Mouse (Mus musculus) limb, embryonic 13.5 days (tissue): ENCODE results near the gene Bag1. TPM values are rescaled to one million over a fixed set of nuclear protein-coding genes. Genes with fewer than 3 reads are reported as not detected.

Experiments used
- ATAC-seq: fragments of 200-750 bp; cut with Nextera tagmentation; 2 replicates; pipeline ENCODE4 v1.8.0; 2017; ENCODE audit warnings: low read depth, moderate number of reproducible peaks, moderate TSS enrichment; ENCODE audit not compliant: low FRiP score
- H3K27ac ChIP-seq: fragments of 300-500 bp; sonication (generic); 2 replicates; pipeline ENCODE4 v1.5.1; 2015; ENCODE audit warnings: inconsistent platforms, mild to moderate bottlenecking, moderate library complexity
- H3K27me3 ChIP-seq: fragments of 300-500 bp; sonication (generic); 2 replicates; pipeline ENCODE4 v1.6.1; 2015; ENCODE audit warnings: mild to moderate bottlenecking, inconsistent platforms
- H3K36me3 ChIP-seq: fragments of 300-500 bp; sonication (generic); 2 replicates; pipeline ENCODE4 v1.6.1; 2015; ENCODE audit warnings: inconsistent platforms, mild to moderate bottlenecking, moderate library complexity
- H3K4me1 ChIP-seq: fragments of 300-500 bp; sonication (generic); 2 replicates; pipeline ENCODE4 v1.6.1; 2015; ENCODE audit warnings: inconsistent platforms
- H3K4me2 ChIP-seq: fragments of 300-500 bp; sonication (generic); replicated peaks from 2 replicates; pipeline ENCODE4 v1.6.1; 2015; ENCODE audit warnings: inconsistent platforms, mild to moderate bottlenecking, moderate library complexity
- H3K4me3 ChIP-seq: fragments of 300-500 bp; sonication (generic); 2 replicates; pipeline ENCODE4 v1.5.1; 2015; ENCODE audit warnings: moderate library complexity, mild to moderate bottlenecking, inconsistent platforms
- H3K9ac ChIP-seq: fragments of 300-500 bp; sonication (generic); 2 replicates; pipeline ENCODE4 v1.6.1; 2015; ENCODE audit warnings: mild to moderate bottlenecking, inconsistent platforms
- H3K9me3 ChIP-seq: fragments of 300-500 bp; sonication (generic); 2 replicates; pipeline ENCODE4 v1.6.1; 2016; ENCODE audit warnings: inconsistent platforms
- WGBS: fragments of 180-500 bp; shearing (Covaris S2); methylation state at CpG from one replicate; pipeline ENCODE4 v1.1.7; 2015; 5-methylcytosine and 5-hydroxymethylcytosine counted together
- microRNA-seq: library from miRNA; unstranded; fragments of <30 nt; microRNA quantifications from one replicate; pipeline ENCODE4, GENCODE M21; 2016
- polyA plus RNA-seq: library from polyadenylated mRNA; unstranded; fragments of >200 nt; fragmentation: Nextera tagmentation; extraction: Ambion mirVana; gene quantifications from 2 replicates; pipeline ENCODE4 v1.2.1, GENCODE M21; 2015

Gene Bag1
- polyA plus RNA-seq, 1 experiment from 2014 or later: 205 TPM

DNA sequence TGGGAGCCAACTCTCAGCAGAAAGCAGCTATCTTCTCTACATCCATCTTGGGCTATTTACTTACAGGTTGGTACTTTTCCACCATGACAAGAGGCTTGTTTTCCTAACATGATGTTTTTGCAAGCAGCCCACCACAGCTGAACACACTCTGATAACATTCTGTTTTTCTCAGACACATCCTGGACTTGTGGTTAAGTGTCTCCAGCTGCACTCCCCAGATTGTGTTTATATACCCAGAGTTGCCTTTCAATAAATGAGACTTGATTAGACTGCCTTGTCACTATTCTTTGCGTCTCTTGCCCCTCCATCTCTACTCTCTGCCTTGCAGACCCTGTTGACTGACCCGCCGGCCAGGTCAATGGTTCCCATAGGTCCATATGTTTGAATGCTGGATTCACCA is 48.0 kb downstream of the Bag1 start:
- H3K27me3 ChIP-seq: no peaks in the 10 kb centered on the region
- H3K4me3 ChIP-seq: no peak overlapping the region
- no peak overlapping the region for H3K27ac ChIP-seq
- 92% methylated on average over 3 of the region's 3 CpGs for WGBS
- H3K4me1 ChIP-seq: peaks cover 9% of the 10 kb centered on the region; the same call in 1 of the 2 replicates
- no peak overlapping the region for H3K9ac ChIP-seq
- no peak overlapping the region for H3K4me2 ChIP-seq
- no peaks in the 10 kb centered on the region for H3K36me3 ChIP-seq
- peaks cover 9% of the 10 kb centered on the region for H3K9me3 ChIP-seq
- ATAC-seq: no peak

DNA sequence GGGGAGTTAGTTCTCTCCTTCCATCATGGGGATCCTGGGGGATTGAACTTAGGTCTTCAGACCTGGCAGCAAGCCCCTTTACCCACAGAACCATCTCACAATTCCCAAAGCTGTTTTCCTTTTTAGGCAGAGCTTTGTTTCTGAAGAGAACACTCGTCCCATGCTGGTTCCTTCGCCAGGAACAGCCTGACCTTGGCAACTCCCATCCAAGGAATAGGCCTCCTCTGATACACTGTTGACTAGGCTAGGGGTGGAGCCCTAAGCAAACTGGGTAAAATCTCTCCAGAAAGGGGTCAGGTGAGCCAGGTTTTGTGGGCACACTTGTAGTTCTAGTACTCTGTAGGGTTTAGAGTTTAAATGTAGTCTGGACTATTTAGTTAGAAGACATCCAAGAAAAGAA is 48.8 kb downstream of the Bag1 start:
- Histone ChIP-seq H3K27me3 (no peaks in the 10 kb centered on the region), H3K4me2 (no peak overlapping the region), H3K36me3 (no peaks in the 10 kb centered on the region), H3K27ac (no peak overlapping the region), H3K4me3 (no peak overlapping the region), H3K9me3 (peaks cover 9% of the 10 kb centered on the region), H3K9ac (no peak overlapping the region), H3K4me1 (peaks cover 9% of the 10 kb centered on the region; the same call in 1 of the 2 replicates)
- 72% methylated on average over 2 of the region's 2 CpGs for WGBS
- no peak for ATAC-seq

DNA sequence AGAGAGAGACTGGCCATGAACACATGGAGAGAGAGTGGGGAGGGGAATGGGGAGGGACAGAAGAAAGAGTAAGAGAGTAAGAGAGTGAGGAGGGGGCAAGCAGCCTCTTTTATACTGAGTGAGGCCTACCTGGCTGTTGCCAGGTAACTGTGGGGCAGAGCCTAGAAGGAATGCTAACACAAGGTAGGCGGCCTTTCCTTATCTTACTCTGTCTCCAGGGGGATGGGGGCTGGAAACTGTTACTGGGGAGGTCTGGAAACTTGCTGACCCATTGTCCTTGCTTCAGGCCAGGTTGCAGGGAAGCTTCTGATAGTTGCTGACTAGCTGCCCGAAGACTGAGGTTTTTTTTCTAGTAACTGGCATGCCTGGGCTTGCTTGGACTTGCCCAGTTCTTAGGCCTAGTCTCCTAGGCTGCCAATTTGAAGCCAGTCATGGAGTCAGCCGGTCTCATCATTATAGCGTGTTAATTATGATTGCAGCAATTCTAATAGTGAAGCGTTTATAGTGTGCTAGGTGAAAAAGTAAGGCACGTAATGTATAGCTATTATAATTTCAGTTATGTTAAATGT is 49.5 kb downstream of the Bag1 start:
- Histone ChIP-seq H3K4me1 (peaks cover 9% of the 10 kb centered on the region; the same call in 1 of the 2 replicates), H3K36me3 (no peaks in the 10 kb centered on the region), H3K9me3 (peaks cover 9% of the 10 kb centered on the region), H3K9ac (no peak overlapping the region), H3K27ac (no peak overlapping the region), H3K4me3 (no peak overlapping the region), H3K4me2 (no peak overlapping the region), H3K27me3 (no peaks in the 10 kb centered on the region)
- ATAC-seq: no peak
- WGBS: 78% methylated on average over 6 of the region's 6 CpGs

DNA sequence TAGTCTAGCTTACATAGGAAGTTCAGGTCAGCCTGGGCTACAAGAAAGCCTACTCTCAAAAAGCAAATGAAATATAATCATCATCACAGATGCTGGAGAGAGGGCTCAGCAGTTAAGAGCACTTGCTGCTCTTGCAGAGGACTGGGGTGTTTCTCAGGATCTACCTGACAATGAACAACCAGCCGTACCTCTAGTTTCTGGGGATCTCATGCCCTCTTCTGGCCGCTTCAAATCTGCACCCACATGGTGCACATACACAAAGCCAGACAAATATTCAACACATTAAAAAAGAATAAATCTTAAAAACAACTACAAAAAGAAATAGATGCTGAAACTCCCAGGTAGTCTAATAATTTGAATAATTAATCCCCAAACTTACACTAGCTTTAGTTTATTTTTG is 52.4 kb downstream of the Bag1 start:
- Histone ChIP-seq H3K27ac (no peak overlapping the region), H3K4me1 (peaks cover 9% of the 10 kb centered on the region; the same call in 1 of the 2 replicates), H3K27me3 (no peaks in the 10 kb centered on the region), H3K9me3 (peaks cover 8% of the 10 kb centered on the region), H3K4me3 (no peak overlapping the region), H3K4me2 (no peak overlapping the region), H3K36me3 (no peaks in the 10 kb centered on the region), H3K9ac (no peak overlapping the region)
- no peak for ATAC-seq
- WGBS: 88% methylated on average over 2 of the region's 2 CpGs

DNA sequence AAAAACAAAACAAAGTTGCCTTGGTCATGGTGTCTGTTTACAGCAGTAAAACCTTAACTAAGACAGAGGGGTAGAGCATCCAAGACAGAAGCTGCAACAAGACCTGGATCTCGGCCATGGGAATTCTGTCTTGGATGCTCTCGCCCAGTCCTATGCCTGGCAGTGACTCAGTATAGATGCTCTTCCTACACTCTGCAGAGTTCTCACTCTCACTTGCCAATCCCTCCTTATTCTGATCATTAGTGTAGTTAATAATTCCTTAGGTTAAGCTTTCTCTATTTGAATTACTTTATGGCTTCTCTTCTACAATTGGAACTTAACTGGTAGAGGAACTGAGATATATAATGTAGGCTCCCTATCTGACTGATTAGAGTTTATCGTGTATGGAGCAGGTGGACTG is 53.0 kb downstream of the Bag1 start:
- Histone ChIP-seq H3K9me3 (peaks cover 3% of the 10 kb centered on the region; the same call in 1 of the 2 replicates), H3K9ac (no peak overlapping the region), H3K36me3 (no peaks in the 10 kb centered on the region), H3K4me1 (peaks cover 9% of the 10 kb centered on the region; the same call in 1 of the 2 replicates), H3K27ac (no peak overlapping the region), H3K4me3 (no peak overlapping the region), H3K4me2 (no peak overlapping the region), H3K27me3 (no peaks in the 10 kb centered on the region)
- no peak for ATAC-seq
- WGBS: 95% methylated on average over 3 of the region's 3 CpGs

DNA sequence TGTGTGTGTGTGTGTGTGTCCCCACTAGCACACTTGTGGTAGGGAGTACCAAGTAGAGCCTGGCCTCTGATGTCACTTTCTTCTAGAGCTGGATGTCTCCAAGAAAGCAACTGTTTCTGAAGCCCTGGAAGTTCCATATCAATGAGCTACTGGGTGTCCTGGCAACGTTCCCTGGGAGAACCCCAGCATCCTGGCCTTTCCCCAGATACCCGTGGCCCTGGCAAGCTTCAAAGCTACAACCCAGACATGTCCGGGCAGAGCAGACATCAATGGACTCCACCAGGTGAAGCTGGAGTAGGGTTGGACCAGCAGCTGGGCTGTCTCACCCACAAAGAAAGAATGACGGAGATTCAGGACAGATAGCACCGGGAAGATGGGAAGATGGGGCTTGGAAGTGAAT is 56.9 kb downstream of the Bag1 start:
- H3K4me2 ChIP-seq: no peak overlapping the region
- H3K4me3 ChIP-seq: no peak overlapping the region
- ATAC-seq: no peak
- no peaks in the 10 kb centered on the region for H3K27me3 ChIP-seq
- no peaks in the 10 kb centered on the region for H3K4me1 ChIP-seq
- no peak overlapping the region for H3K27ac ChIP-seq
- no peak overlapping the region for H3K9ac ChIP-seq
- peaks cover 3% of the 10 kb centered on the region; the same call in 1 of the 2 replicates for H3K9me3 ChIP-seq
- no peaks in the 10 kb centered on the region for H3K36me3 ChIP-seq
- 72% methylated on average over 5 of the region's 5 CpGs for WGBS

DNA sequence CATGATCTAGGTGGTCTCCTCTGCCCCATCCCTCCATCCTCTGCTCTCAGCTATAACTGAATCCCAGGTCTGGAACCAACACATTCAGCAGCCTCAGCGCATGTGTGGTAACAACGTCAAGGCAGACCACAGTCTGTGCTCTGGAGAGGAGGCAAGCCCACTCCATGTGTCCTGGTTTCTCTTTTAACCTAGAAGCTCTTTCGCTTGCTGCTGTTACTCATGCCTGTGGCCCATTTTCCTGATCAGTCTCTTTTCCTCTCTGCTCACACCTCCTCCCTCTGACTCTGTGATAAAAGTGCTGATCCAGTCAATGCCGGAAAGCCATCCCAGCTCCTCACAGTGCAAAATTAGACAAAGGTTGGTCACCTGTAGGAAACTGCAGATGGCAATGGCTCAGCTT is 58.1 kb downstream of the Bag1 start:
- H3K4me1 ChIP-seq: peaks cover 4% of the 10 kb centered on the region; the same call in 1 of the 2 replicates
- H3K4me3 ChIP-seq: no peak overlapping the region
- H3K36me3 ChIP-seq: no peaks in the 10 kb centered on the region
- H3K4me2 ChIP-seq: no peak overlapping the region
- 84% methylated on average over 4 of the region's 4 CpGs for WGBS
- H3K9me3 ChIP-seq: no peaks in the 10 kb centered on the region
- no peak overlapping the region for H3K27ac ChIP-seq
- no peaks in the 10 kb centered on the region for H3K27me3 ChIP-seq
- ATAC-seq: no peak
- no peak overlapping the region for H3K9ac ChIP-seq

DNA sequence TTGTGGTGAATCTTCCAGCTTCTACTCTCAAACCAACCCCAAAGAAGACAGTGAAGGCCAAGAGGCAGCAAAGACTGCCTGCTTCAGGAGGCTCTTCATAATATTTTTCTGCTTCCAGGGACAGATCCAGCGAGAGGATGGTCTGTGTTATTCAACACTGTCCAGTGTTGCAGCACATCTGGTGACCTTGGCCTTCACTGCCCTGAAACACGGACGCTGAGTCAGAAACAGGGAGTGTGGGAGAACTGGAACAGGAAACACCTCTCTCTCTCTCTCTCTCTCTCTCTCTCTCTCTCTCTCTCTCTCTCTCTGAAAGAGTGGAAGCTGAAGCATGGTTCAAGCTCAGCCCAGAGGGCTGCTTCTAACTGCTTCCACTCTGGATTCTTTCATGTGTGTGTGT is 58.8 kb downstream of the Bag1 start:
- no peak for ATAC-seq

DNA sequence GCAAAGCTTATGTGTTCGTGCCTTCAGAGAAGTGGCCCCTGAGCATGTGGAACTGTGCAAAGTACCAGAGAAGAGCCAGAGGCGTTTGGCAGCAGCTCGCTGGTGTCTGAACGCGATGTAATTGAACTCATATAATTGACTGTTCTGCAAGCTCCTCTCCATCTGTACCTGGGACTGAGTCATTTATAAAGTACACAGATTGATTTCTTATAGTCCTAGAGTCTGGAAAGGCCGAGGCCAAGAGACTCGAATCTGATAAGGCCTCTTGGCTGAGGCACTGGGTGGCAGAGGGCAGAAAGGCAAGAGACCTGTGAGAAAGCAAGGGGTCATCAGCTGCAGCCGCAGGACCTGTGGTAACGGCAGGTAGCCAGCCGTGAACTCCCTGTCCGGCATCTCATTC is 59.3 kb downstream of the Bag1 start:
- Histone ChIP-seq H3K36me3 (no peaks in the 10 kb centered on the region), H3K9me3 (no peaks in the 10 kb centered on the region), H3K27me3 (no peaks in the 10 kb centered on the region), H3K4me1 (peaks cover 14% of the 10 kb centered on the region), H3K27ac (no peak overlapping the region), H3K4me2 (no peak overlapping the region), H3K4me3 (no peak overlapping the region), H3K9ac (no peak overlapping the region)
- no peak for ATAC-seq
- 79% methylated on average over 11 of the region's 11 CpGs for WGBS

More for the DNA sequence above, 58.8 kb downstream of the Bag1 start:
- H3K27me3 ChIP-seq: no peaks in the 10 kb centered on the region
- no peak overlapping the region for H3K4me3 ChIP-seq
- WGBS: 43% methylated on average over 3 of the region's 3 CpGs
- H3K27ac ChIP-seq: no peak overlapping the region
- peaks cover 11% of the 10 kb centered on the region for H3K4me1 ChIP-seq
- no peak overlapping the region for H3K9ac ChIP-seq
- H3K36me3 ChIP-seq: no peaks in the 10 kb centered on the region
- no peak overlapping the region for H3K4me2 ChIP-seq
- no peaks in the 10 kb centered on the region for H3K9me3 ChIP-seq

Small RNA genes within 50 kb of the gene (microRNA-seq; reads per million reads assigned to microRNA genes)
- not detected for gene Mir3094

Other genes with a start within 250 kb of the Bag1 start
- gene Aptx, start 245.1 kb downstream of the Bag1 start, polyA plus RNA-seq: 35.2 and 36.2 TPM in 2 replicates
- gene Dnaja1, start 226.1 kb downstream of the Bag1 start, polyA plus RNA-seq: 449 and 469 TPM in 2 replicates
- gene Smu1, start 190.4 kb downstream of the Bag1 start, polyA plus RNA-seq: 160 TPM in 2 replicates
- 40.5 and 41.2 TPM in 2 replicates for gene B4galt1, start 94.3 kb downstream of the Bag1 start, polyA plus RNA-seq
- not detected in 2 replicates for gene Spink4, start 28.2 kb downstream of the Bag1 start, polyA plus RNA-seq
- gene Chmp5, start 113 bp upstream of the Bag1 start, polyA plus RNA-seq: 111 and 112 TPM in 2 replicates
- 99.0 and 106 TPM in 2 replicates for gene Nfx1, start 22.6 kb upstream of the Bag1 start, polyA plus RNA-seq
- gene Aqp7, start 99.8 kb upstream of the Bag1 start, polyA plus RNA-seq: 0.06 and 0.15 TPM in 2 replicates
- gene Aqp3, start 149.9 kb upstream of the Bag1 start, polyA plus RNA-seq: 6.7 and 7.7 TPM in 2 replicates
- gene Nol6, start 176.2 kb upstream of the Bag1 start, polyA plus RNA-seq: 26.0 and 28.9 TPM in 2 replicates
- 94.5 and 98.1 TPM in 2 replicates for gene Ube2r2, start 187.4 kb upstream of the Bag1 start, polyA plus RNA-seq